Mouse (Mus musculus) intestine, embryonic 16.5 days (tissue): ENCODE results near the gene Lad1. TPM values are rescaled to one million over a fixed set of nuclear protein-coding genes. Genes with fewer than 3 reads are reported as not detected.

Source experiments
- ATAC-seq: fragments of 200-750 bp; cut with Nextera tagmentation; 2 replicates; pipeline ENCODE4 v1.8.0; 2017; ENCODE audit warnings: moderate TSS enrichment, moderate library complexity
- H3K27ac ChIP-seq: fragments of 300-500 bp; sonication (generic); 2 replicates; pipeline ENCODE4 v1.5.1; 2014; ENCODE audit warnings: mild to moderate bottlenecking, low read length
- H3K27me3 ChIP-seq: fragments of 300-500 bp; sonication (generic); replicated peaks from 2 replicates; pipeline ENCODE4 v1.6.1; 2014; ENCODE audit warnings: low read length, control low read depth, mixed read lengths; ENCODE audit not compliant: control insufficient read depth, insufficient read depth
- H3K36me3 ChIP-seq: fragments of 300-500 bp; sonication (generic); 2 replicates; pipeline ENCODE4 v1.6.1; 2014; ENCODE audit warnings: low read length, control low read depth; ENCODE audit not compliant: control insufficient read depth, insufficient read depth
- H3K4me1 ChIP-seq: fragments of 300-500 bp; sonication (generic); 2 replicates; pipeline ENCODE4 v1.6.1; 2014; ENCODE audit warnings: low read length, control low read depth, mixed read lengths; ENCODE audit not compliant: control insufficient read depth, insufficient read depth
- H3K4me2 ChIP-seq: fragments of 300-500 bp; sonication (generic); 2 replicates; pipeline ENCODE4 v1.6.1; 2014; ENCODE audit warnings: low read depth, low read length, control low read depth
- H3K4me3 ChIP-seq: fragments of 300-500 bp; sonication (generic); 2 replicates; pipeline ENCODE4 v1.5.1; 2014; ENCODE audit warnings: mild to moderate bottlenecking, low read length
- H3K9ac ChIP-seq: fragments of 300-500 bp; sonication (generic); 2 replicates; pipeline ENCODE4 v1.6.1; 2014; ENCODE audit warnings: low read depth, low read length
- H3K9me3 ChIP-seq: fragments of 300-500 bp; sonication (generic); 2 replicates; pipeline ENCODE4 v1.6.1; 2016; ENCODE audit warnings: low read length, control low read depth; ENCODE audit not compliant: control insufficient read depth
- WGBS: fragments of 180-500 bp; shearing (Covaris S2); extraction: QIAGEN DNeasy Blood & Tissue Kit; methylation state at CpG from one replicate; pipeline ENCODE4 v1.1.7; 2014; 5-methylcytosine and 5-hydroxymethylcytosine counted together
- polyA plus RNA-seq: library from polyadenylated mRNA; unstranded; fragments of >200 nt; fragmentation: Nextera tagmentation; extraction: Ambion mirVana; gene quantifications from 2 replicates; pipeline ENCODE4 v1.2.1, GENCODE M21; 2015

Gene Lad1
- polyA plus RNA-seq, 1 experiment from 2014 or later, result 260 TPM

- Histone ChIP-seq H3K9me3 (no peaks in the 10 kb centered on the region), H3K4me2 (no peak overlapping the region), H3K4me1 (peaks cover 48% of the 10 kb centered on the region), H3K27ac (peak overlapping the region; percentile 89; the same call in 1 of the 2 replicates), H3K27me3 (no peaks in the 10 kb centered on the region), H3K9ac (no peak overlapping the region), H3K36me3 (no peaks in the 10 kb centered on the region), H3K4me3 (no peak overlapping the region)
- ATAC-seq, result no peak
- 54% methylated on average over 8 of the region's 8 CpGs for WGBS
These were observed 19.2 kb upstream of the Lad1 start for GRCm38 (mm10) chr1:135799109-135799627.

DNA sequence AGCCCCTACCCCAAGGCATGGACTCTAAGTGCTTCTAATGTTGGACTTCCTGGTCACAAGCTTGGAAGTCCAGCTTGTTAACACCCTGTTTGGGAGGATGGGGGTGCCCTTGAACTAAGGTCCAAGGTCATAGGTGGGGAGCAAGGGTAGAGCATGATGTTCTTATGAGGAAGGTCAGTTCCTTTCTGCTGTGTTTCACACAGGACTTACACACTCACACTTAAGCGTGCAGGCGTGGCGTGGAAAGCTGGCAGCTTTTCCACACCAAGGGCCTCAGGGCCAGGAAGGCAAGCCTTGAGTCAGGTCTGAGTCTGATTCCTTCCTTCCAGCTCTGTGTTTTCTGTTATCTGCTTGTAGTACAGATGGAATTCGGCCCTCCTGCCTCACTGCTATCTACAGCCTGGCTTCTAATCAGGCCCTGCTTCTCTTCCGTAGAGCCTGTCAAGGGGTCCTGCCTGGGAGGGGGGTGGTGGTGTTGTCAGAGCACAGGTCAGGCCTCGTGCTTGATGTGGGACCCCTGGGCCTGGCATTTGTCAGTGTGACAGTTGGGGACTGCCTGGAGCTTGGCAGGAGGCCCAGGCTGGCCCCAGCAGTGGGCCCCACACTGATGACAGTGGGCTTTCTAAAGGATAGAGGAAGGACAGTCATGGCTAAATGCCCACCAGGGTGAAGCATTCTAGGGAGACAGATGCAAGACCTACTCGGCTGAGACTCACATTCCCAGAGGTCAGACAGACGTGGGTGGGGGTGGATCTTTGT is 18.0 kb upstream of the Lad1 start:
- peaks cover 37% of the 10 kb centered on the region for H3K4me1 ChIP-seq
- no peak overlapping the region for H3K4me3 ChIP-seq
- H3K4me2 ChIP-seq, result no peak overlapping the region; the same call in 1 of the 2 replicates
- H3K9me3 ChIP-seq, result no peaks in the 10 kb centered on the region
- ATAC-seq, result peak; percentile 54
- no peaks in the 10 kb centered on the region for H3K27me3 ChIP-seq
- peak overlapping the region; percentile 89 for H3K27ac ChIP-seq
- peak overlapping the region; percentile 27 for H3K9ac ChIP-seq
- 23% methylated on average over 8 of the region's 8 CpGs for WGBS
- no peaks in the 10 kb centered on the region for H3K36me3 ChIP-seq

- H3K9ac ChIP-seq, result no peak overlapping the region
- peaks cover 23% of the 10 kb centered on the region for H3K4me1 ChIP-seq
- no peak overlapping the region for H3K4me2 ChIP-seq
- H3K27ac ChIP-seq, result peak overlapping the region; percentile 16; the same call in 1 of the 2 replicates
- H3K27me3 ChIP-seq, result no peaks in the 10 kb centered on the region
- WGBS, result 31% methylated on average over 10 of the region's 10 CpGs
- no peaks in the 10 kb centered on the region for H3K36me3 ChIP-seq
- ATAC-seq, result no peak
- no peaks in the 10 kb centered on the region for H3K9me3 ChIP-seq
- H3K4me3 ChIP-seq, result no peak overlapping the region
These were observed 10.9 kb upstream of the Lad1 start for GRCm38 (mm10) chr1:135807546-135807945.

DNA sequence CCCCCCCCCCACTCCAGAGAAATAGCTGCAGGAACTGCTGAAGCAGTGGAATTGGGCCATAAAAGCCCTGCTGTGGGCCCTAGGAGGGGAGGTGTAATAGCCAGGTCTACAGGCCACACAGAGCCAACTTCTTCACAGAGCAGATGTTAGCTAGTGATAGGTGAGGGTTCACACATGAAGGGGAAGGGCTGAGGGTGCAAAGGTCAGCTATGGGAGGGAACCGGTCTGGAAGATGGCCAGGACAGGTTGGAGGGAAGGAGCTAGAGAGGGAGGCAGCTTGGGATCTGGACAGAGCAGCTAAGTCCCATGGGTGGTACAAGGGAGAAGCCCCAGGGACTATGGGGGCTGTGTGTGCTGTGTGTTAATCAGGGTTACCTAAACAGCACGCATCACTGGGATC is 8.2 kb upstream of the Lad1 start:
- no peak overlapping the region for H3K4me3 ChIP-seq
- H3K4me1 ChIP-seq, result peaks cover 41% of the 10 kb centered on the region
- H3K9me3 ChIP-seq, result no peaks in the 10 kb centered on the region
- H3K9ac ChIP-seq, result no peak overlapping the region
- peak overlapping the region; percentile 74 for H3K27ac ChIP-seq
- peak; percentile 72 for ATAC-seq
- H3K27me3 ChIP-seq, result no peaks in the 10 kb centered on the region
- 49% methylated on average over 2 of the region's 2 CpGs for WGBS
- H3K36me3 ChIP-seq, result no peaks in the 10 kb centered on the region
- no peak overlapping the region for H3K4me2 ChIP-seq

- H3K4me3 ChIP-seq, result no peak overlapping the region
- no peak overlapping the region for H3K4me2 ChIP-seq
- no peaks in the 10 kb centered on the region for H3K27me3 ChIP-seq
- H3K9me3 ChIP-seq, result no peaks in the 10 kb centered on the region
- H3K36me3 ChIP-seq, result no peaks in the 10 kb centered on the region
- H3K9ac ChIP-seq, result 0 out of 2 replicates have a peak overlapping the region, but pooled peaks have one; percentile 2
- H3K27ac ChIP-seq, result peak overlapping the region; percentile 95
- peaks cover 41% of the 10 kb centered on the region for H3K4me1 ChIP-seq
- ATAC-seq, result peak; percentile 17; the same call in 1 of the 2 replicates
- 30% methylated on average over 7 of the region's 7 CpGs for WGBS
These were observed 7.3 kb upstream of the Lad1 start for GRCm38 (mm10) chr1:135811016-135811646.

GRCm38 (mm10) chr1:135812205-135812604 is 6.2 kb upstream of the Lad1 start:
- WGBS, result 60% methylated on average over 3 of the region's 3 CpGs
- H3K4me2 ChIP-seq, result 0 out of 2 replicates have a peak overlapping the region, but pooled peaks have one; percentile 42
- H3K27me3 ChIP-seq, result no peaks in the 10 kb centered on the region; the same call in 1 of the 2 replicates
- no peak overlapping the region for H3K4me3 ChIP-seq
- H3K9ac ChIP-seq, result peak overlapping the region; percentile 60; the same call in 1 of the 2 replicates
- no peaks in the 10 kb centered on the region for H3K36me3 ChIP-seq
- H3K9me3 ChIP-seq, result no peaks in the 10 kb centered on the region
- peak overlapping the region; percentile 95 for H3K27ac ChIP-seq
- peak; percentile 1; the same call in 1 of the 2 replicates for ATAC-seq
- H3K4me1 ChIP-seq, result peaks cover 41% of the 10 kb centered on the region

- H3K27me3 ChIP-seq, result no peaks in the 10 kb centered on the region; the same call in 1 of the 2 replicates
- ATAC-seq, result peak; percentile 70
- peaks cover 37% of the 10 kb centered on the region for H3K4me1 ChIP-seq
- WGBS, result 19% methylated on average over 2 of the region's 2 CpGs
- H3K36me3 ChIP-seq, result no peaks in the 10 kb centered on the region
- peak overlapping the region; percentile 60 for H3K9ac ChIP-seq
- H3K4me3 ChIP-seq, result 0 out of 2 replicates have a peak overlapping the region, but pooled peaks have one; percentile 3
- H3K4me2 ChIP-seq, result peak overlapping the region; percentile 42
- no peaks in the 10 kb centered on the region for H3K9me3 ChIP-seq
- H3K27ac ChIP-seq, result peak overlapping the region; percentile 95
These were observed 5.8 kb upstream of the Lad1 start for GRCm38 (mm10) chr1:135812618-135813017.

DNA sequence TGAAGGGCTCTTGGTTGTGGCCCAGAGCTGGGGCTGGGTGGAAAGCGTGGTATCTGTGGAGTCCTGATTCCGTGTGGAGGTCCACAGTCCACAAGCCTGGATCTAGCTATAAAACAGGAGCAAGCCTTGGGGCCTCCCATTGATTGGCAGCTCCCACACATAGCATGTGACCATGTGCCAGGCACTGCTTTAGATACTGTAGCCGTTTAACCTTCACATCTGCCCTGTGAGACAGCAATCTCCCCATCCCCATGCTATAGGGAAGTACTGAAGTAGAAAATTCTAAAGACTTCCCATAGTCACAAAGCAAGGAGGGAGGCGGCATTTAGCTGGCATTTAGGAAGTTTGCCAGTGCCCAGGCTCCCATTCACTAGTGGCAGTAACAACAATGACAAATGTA is 5.3 kb upstream of the Lad1 start:
- H3K36me3 ChIP-seq, result no peaks in the 10 kb centered on the region
- peak overlapping the region; percentile 95 for H3K27ac ChIP-seq
- no peaks in the 10 kb centered on the region; the same call in 1 of the 2 replicates for H3K27me3 ChIP-seq
- peak overlapping the region; percentile 60 for H3K9ac ChIP-seq
- H3K4me1 ChIP-seq, result peaks cover 37% of the 10 kb centered on the region
- 0 out of 2 replicates have a peak overlapping the region, but pooled peaks have one; percentile 3 for H3K4me3 ChIP-seq
- H3K4me2 ChIP-seq, result peak overlapping the region; percentile 42
- WGBS, result 43% methylated on average over 4 of the region's 4 CpGs
- peak; percentile 85 for ATAC-seq
- H3K9me3 ChIP-seq, result no peaks in the 10 kb centered on the region
